Mouse (Mus musculus): ENCODE results near the gene Sun1.

DNA sequence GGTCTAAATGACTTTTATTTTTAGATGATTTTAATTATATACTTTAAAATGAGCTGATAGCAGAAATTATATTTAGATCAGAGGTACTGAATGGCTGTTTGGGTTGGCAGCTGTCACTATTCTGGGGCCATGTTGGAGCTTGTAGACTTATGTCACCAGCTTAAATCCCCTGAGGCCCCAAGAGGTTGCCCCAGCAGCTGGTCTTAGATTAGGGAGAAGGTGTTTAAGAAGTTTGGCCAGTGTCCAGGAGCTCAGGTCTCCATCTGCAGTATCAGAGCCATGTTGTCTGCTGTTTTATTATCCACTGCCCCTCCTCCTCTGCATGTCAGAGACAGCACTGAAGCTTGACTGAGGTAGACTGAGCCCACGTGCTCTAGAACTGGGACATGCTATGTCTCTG lies 42.9 kb downstream of the Sun1 start:
- TF ChIP-seq CTCF (IDR thresholded peaks at IDR 0.05; ENCODE audit: low read depth, low read length): no peak
- TF ChIP-seq EP300 (IDR thresholded peaks at IDR 0.05; ENCODE audit: insufficient read depth, low read depth, low read length): no peak

Data from ES-Bruce4 (cell line).